Mouse (Mus musculus) embryonic facial prominence, embryonic 13.5 days (tissue): ENCODE measurements around the gene Kcnq4. TPM values are rescaled to one million over a fixed set of nuclear protein-coding genes. Genes with fewer than 3 reads are reported as not detected.

Experiments
- ATAC-seq: fragments of 200-750 bp; cut with Nextera tagmentation; 2 replicates; pipeline ENCODE4 v1.8.0; 2017; ENCODE audit warnings: low read depth; ENCODE audit not compliant: insufficient number of reproducible peaks, insufficient read depth, low FRiP score, low TSS enrichment
- H3K27ac ChIP-seq: fragments of 300-500 bp; sonication (generic); 2 replicates; pipeline ENCODE4 v1.5.1; 2015; ENCODE audit warnings: moderate library complexity, mild to moderate bottlenecking, inconsistent platforms
- H3K27me3 ChIP-seq: fragments of 300-500 bp; sonication (generic); 2 replicates; pipeline ENCODE4 v1.6.1; 2015; ENCODE audit warnings: mild to moderate bottlenecking, inconsistent platforms
- H3K36me3 ChIP-seq: fragments of 300-500 bp; sonication (generic); 2 replicates; pipeline ENCODE4 v1.6.1; 2015; ENCODE audit warnings: mild to moderate bottlenecking, inconsistent platforms
- H3K4me1 ChIP-seq: fragments of 300-500 bp; sonication (generic); 2 replicates; pipeline ENCODE4 v1.6.1; 2015; ENCODE audit warnings: inconsistent platforms
- H3K4me2 ChIP-seq: fragments of 300-500 bp; sonication (generic); 2 replicates; pipeline ENCODE4 v1.6.1; 2015; ENCODE audit warnings: moderate library complexity, mild to moderate bottlenecking, inconsistent platforms
- H3K4me3 ChIP-seq: fragments of 300-500 bp; sonication (generic); 2 replicates; pipeline ENCODE4 v1.5.1; 2015; ENCODE audit warnings: mild to moderate bottlenecking, inconsistent platforms
- H3K9ac ChIP-seq: fragments of 300-500 bp; sonication (generic); 2 replicates; pipeline ENCODE4 v1.6.1; 2015; ENCODE audit warnings: mild to moderate bottlenecking, inconsistent platforms
- H3K9me3 ChIP-seq: fragments of 300-500 bp; sonication (generic); 2 replicates; pipeline ENCODE4 v1.6.1; 2016; ENCODE audit warnings: inconsistent platforms
- WGBS: fragments of 180-500 bp; shearing (Covaris S2); methylation state at CpG from one replicate; pipeline ENCODE4 v1.1.7; 2015; ENCODE audit warnings: mixed read lengths; 5-methylcytosine and 5-hydroxymethylcytosine counted together
- polyA plus RNA-seq: library from polyadenylated mRNA; unstranded; fragments of >200 nt; fragmentation: Nextera tagmentation; extraction: Ambion mirVana; gene quantifications from 2 replicates; pipeline ENCODE4 v1.2.1, GENCODE M21; 2015

The Kcnq4 gene
- polyA plus RNA-seq, 1 experiment from 2014 or later = 7.2 TPM

DNA sequence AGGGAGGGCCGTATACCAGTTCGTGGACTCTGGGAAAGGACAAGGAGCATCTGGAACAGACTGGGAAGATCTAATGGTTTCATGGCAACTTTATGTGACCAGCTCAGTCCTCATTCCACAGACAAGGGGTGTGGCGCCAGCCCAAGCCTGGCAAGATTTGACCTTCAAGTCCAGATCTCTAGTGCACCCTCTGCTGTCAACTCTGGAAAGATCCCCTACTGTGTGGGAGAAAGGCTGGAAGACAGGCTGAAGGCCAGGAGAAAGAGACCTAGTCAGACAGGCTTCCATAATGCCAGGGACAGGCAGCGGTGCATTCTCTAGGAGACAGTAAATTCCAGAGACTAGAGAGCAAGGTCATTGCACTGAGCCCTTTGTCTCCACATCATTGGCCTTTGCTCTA is 79.9 kb downstream of the Kcnq4 start:
- no peaks in the 10 kb centered on the region for H3K36me3 ChIP-seq
- H3K9me3 ChIP-seq = no peaks in the 10 kb centered on the region
- WGBS = 86% methylated on average over 4 of the region's 4 CpGs
- H3K4me1 ChIP-seq = peaks cover 15% of the 10 kb centered on the region
- no peak overlapping the region for H3K27ac ChIP-seq
- H3K27me3 ChIP-seq = peaks cover 59% of the 10 kb centered on the region
- H3K9ac ChIP-seq = no peak overlapping the region
- no peak overlapping the region for H3K4me3 ChIP-seq
- H3K4me2 ChIP-seq = no peak overlapping the region
- ATAC-seq = no peak

DNA sequence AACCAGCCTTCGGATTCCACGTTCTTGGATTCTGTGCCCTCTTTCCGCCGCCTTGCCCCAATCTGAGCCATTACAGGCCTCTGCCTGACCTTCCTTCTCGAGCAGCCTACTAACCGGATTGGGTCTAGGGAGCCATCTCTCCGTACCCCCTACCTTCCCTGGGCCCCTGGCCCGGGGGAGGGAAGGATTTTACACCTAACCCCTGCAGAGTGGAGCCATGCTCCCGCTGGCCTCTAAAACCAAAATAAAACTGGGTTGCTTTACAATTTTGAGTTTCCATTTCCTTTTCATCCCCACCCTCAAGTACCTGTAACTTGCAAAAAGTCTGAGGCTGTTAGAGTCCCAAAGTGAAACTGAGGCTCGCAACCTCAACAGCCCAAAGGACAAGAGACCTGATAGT is 80.9 kb downstream of the Kcnq4 start:
- peak overlapping the region; percentile 58 for H3K4me3 ChIP-seq
- H3K36me3 ChIP-seq = no peaks in the 10 kb centered on the region
- no peak for ATAC-seq
- no peaks in the 10 kb centered on the region for H3K9me3 ChIP-seq
- peaks cover 15% of the 10 kb centered on the region for H3K4me1 ChIP-seq
- 9% methylated on average over 10 of the region's 10 CpGs for WGBS
- peak overlapping the region; percentile 67 for H3K9ac ChIP-seq
- no peak overlapping the region for H3K27ac ChIP-seq
- H3K4me2 ChIP-seq = peak overlapping the region; percentile 100
- peaks cover 59% of the 10 kb centered on the region for H3K27me3 ChIP-seq

DNA sequence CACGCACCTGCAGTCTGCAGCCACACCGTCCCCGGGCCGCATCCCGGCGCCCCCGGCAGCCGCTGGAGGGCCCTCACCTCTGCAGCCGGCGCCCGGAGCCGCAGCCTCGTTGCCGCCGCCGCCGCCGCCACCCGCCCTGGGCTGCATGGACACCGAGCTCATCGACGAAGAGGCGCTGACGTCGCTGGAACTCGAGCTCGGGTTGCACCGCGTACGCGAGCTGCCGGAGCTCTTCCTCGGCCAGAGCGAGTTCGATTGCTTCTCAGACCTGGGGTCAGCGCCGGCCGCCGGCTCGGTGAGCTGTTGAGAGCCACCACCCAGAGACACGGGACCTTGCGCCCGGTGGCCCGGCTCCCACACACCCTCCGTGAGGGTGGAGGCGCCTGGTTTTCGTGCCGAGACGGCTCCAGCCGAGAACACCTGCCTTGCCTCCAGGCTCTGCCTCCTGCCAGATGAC is 81.3 kb downstream of the Kcnq4 start:
- Histone ChIP-seq H3K4me2 (peak overlapping the region; percentile 100), H3K27ac (no peak overlapping the region), H3K4me1 (peaks cover 15% of the 10 kb centered on the region), H3K27me3 (peaks cover 56% of the 10 kb centered on the region), H3K9ac (peak overlapping the region; percentile 67), H3K36me3 (no peaks in the 10 kb centered on the region), H3K4me3 (peak overlapping the region; percentile 58), H3K9me3 (no peaks in the 10 kb centered on the region)
- under 1% methylated on average over 49 of the region's 50 CpGs for WGBS
- ATAC-seq = peak; percentile 40

DNA sequence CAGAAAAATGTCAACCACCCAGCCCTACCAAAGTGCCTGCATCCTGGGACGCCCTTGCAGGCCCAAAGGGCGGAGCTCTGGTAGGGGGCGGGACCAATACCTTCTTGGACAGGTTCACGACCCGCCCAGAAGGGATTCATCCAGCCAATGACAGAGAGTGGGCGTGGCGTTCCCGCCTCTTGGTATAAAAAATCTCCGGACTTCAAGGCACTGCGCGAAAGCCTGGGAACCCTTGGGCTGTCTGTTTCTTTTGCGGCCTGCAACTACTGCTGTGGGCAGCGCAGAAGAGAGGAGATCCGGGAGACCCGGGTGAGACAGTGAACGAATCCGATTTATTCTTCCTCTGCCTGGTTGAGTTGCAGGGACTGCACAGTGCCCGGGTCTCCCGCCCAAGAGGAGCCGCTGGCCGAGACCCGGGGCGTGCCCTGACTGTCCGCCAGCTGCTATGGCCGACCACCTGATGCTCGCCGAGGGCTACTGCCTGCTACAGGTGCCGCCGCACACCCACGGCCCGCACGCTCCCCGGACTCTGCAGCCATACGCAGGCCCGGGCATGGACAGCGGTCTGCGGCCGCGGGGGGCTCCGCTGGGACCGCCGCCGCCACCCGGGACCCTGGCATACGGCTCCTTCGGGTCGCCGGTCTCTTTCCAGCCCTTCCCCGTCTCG is 81.9 kb downstream of the Kcnq4 start, which contains the start of gene Cited4:
Cited4 (plus strand) TSS at position 215 of the 667 bp plus-strand sequence.
- H3K4me3 ChIP-seq = peak within 1 kb of the TSS; percentile 58
- no peak within 1 kb of the TSS for H3K27ac ChIP-seq
- peak within 1 kb of the TSS; percentile 100 for H3K4me2 ChIP-seq
- H3K27me3 ChIP-seq = peaks cover 57% of the 10 kb centered on the region
- no peaks in the 10 kb centered on the region for H3K36me3 ChIP-seq
- H3K9ac ChIP-seq = peak within 1 kb of the TSS; percentile 67
- under 1% methylated on average over 48 of the region's 50 CpGs for WGBS
- peak; percentile 84 for ATAC-seq
- no peaks in the 10 kb centered on the region for H3K9me3 ChIP-seq
- peaks cover 15% of the 10 kb centered on the region for H3K4me1 ChIP-seq

DNA sequence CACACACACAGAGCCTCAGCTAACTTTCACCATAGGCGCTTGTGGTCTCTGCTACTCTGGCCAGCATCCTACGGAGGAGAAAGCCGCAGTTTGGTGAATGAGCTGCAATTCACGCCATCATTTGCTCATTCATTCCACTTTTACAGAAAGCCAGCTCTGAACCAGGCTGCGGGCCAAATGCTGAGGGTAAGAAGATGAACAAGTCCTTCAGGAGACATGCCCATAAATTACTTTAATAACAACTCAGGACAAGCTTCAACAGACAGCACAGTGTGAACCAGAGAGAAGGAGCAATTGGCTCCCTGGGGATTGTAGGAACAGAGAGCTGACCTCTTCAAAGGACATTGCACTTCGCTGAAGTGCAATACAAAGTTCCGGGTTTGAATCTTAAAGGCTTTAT is 82.6 kb downstream of the Kcnq4 start:
- H3K4me3 ChIP-seq = no peak overlapping the region
- WGBS = 60% methylated on average over 7 of the region's 7 CpGs

DNA sequence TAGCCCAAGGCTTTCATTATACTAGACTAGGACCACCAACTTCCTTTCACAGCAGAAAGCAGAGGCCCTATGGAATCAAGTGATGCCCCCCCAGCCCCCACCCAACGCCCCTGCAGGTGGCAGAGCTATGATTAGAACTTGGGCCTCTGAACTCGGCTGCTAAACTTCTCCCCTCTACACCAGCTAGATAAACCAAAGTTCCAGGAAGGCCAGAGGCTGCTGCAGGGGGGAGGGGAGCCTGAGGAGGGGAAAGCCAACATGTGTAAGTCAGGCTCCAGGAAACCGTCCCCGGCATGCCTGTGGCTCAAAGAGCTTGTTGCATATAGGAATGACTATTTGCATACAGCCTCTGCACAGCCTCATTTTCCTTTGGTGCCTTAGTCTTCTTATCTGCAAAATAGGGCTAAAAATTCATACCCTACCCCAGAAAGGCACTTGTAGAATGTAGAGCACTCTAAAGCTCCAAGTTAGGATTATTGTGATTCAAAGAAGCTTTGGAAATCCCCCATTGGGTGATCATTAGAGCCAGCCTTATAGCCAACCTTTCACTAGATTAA is 83.2 kb downstream of the Kcnq4 start:
- 23% methylated on average over 4 of the region's 4 CpGs for WGBS
- H3K9me3 ChIP-seq = no peaks in the 10 kb centered on the region
- H3K4me1 ChIP-seq = peaks cover 15% of the 10 kb centered on the region
- H3K27ac ChIP-seq = no peak overlapping the region
- H3K4me3 ChIP-seq = no peak overlapping the region
- no peak overlapping the region for H3K9ac ChIP-seq
- H3K27me3 ChIP-seq = peaks cover 45% of the 10 kb centered on the region
- H3K4me2 ChIP-seq = no peak overlapping the region
- ATAC-seq = no peak
- H3K36me3 ChIP-seq = no peaks in the 10 kb centered on the region

More for the DNA sequence above, 82.6 kb downstream of the Kcnq4 start:
- H3K27ac ChIP-seq = no peak overlapping the region
- H3K27me3 ChIP-seq = peaks cover 50% of the 10 kb centered on the region
- no peaks in the 10 kb centered on the region for H3K9me3 ChIP-seq
- ATAC-seq = no peak
- H3K9ac ChIP-seq = no peak overlapping the region
- peaks cover 15% of the 10 kb centered on the region for H3K4me1 ChIP-seq
- no peaks in the 10 kb centered on the region for H3K36me3 ChIP-seq
- peak overlapping the region; percentile 100; the same call in 1 of the 2 replicates for H3K4me2 ChIP-seq

DNA sequence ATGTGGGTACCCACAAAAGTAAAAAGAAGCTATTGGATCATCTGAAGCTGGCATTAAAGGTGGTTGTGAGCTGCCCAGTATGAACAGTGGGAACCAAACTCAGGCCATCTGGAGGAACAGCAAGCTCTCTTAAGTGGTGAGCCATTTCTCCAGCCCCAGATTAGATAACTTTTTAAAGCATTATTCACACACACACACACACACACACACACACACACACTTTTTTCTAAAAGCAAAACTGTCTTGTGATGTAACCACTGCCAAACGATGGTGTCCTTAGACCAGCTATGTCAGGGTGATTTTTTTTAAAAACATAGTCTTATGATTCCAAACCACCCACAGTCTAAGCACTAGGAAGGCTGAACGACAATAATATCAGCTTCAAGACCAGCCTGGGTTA is 83.8 kb downstream of the Kcnq4 start:
- ATAC-seq = no peak
- no peaks in the 10 kb centered on the region for H3K36me3 ChIP-seq
- no peak overlapping the region for H3K4me3 ChIP-seq
- no peak overlapping the region for H3K4me2 ChIP-seq
- no peak overlapping the region for H3K27ac ChIP-seq
- peaks cover 15% of the 10 kb centered on the region for H3K4me1 ChIP-seq
- no peak overlapping the region for H3K9ac ChIP-seq
- WGBS = 80% methylated on average over 2 of the region's 2 CpGs
- H3K27me3 ChIP-seq = peaks cover 45% of the 10 kb centered on the region
- no peaks in the 10 kb centered on the region for H3K9me3 ChIP-seq

DNA sequence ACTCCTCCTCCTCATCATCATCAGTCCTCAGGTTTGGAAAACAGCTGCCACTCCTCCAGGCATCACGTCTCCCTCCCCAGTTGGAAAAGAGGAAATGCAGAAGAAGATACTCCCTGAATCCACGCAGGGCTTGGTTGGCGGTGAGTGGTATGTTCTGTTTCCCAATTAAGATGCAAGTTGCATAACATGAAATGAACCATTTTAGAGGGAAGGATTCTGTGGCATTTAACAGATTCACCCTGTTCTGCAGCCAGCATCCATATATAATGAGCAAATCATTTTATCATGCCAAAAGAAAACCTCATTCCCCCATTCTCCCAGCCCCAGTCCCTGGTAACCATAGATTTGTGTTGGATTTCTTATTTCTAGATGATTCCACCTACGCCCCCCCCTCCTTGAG is 87.9 kb downstream of the Kcnq4 start:
- Histone ChIP-seq H3K27me3 (peaks cover 9% of the 10 kb centered on the region), H3K27ac (no peak overlapping the region), H3K4me3 (no peak overlapping the region), H3K9me3 (no peaks in the 10 kb centered on the region), H3K4me1 (no peaks in the 10 kb centered on the region), H3K4me2 (no peak overlapping the region), H3K36me3 (no peaks in the 10 kb centered on the region), H3K9ac (no peak overlapping the region)
- 67% methylated on average over 4 of the region's 4 CpGs for WGBS
- ATAC-seq = no peak

DNA sequence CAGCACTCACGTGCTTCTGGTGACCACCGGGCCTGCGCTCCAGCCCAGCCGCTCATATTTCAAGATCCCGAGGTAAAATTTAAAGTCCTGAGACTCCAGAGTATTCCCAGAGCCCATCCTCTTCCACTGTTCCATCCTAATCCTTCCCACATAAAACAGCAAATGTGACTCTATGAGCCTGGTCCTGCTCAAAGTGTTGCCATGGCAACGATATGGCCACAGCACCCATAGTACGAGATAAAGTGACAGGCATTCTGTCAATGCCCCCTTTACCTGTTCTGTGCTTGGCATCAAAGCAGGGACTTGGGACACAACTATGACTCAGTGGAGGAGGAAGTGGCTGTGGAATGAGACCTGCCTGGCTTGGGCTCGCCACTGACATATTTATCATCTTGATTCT is 92.5 kb downstream of the Kcnq4 start:
- no peak for ATAC-seq
- no peak overlapping the region for H3K4me3 ChIP-seq
- 70% methylated on average over 8 of the region's 8 CpGs for WGBS

DNA sequence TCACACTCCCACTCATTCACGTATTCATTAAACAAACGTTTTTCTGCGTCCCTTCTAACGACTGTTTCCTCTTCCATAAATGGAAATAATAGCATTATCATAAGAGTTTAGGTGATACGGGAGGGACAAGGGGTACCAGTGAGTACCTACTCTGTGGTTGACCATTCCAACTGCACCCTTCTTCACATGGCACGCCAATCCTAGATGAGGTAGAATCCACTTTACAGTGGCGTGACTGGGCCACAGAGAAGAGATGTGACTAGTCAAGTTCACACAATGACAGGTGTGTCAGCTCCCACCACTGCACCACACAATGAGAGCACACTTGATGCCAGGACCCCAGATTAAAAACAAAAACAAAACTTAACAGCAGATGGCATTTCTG is 98.2 kb downstream of the Kcnq4 start:
- Histone ChIP-seq H3K27me3 (peaks cover 60% of the 10 kb centered on the region), H3K4me2 (peak overlapping the region; percentile 84), H3K4me1 (peaks cover 10% of the 10 kb centered on the region), H3K4me3 (peak overlapping the region; percentile 47), H3K9ac (peak overlapping the region; percentile 64; the same call in 1 of the 2 replicates), H3K27ac (no peak overlapping the region), H3K9me3 (0 out of 2 replicates have a peak, but pooled peaks cover 5% of the 10 kb centered on the region), H3K36me3 (no peaks in the 10 kb centered on the region)
- WGBS = 21% methylated on average over 7 of the region's 7 CpGs
- ATAC-seq = no peak

More for the DNA sequence above, 92.5 kb downstream of the Kcnq4 start:
- Histone ChIP-seq H3K9ac (no peak overlapping the region), H3K27me3 (peaks cover 22% of the 10 kb centered on the region), H3K4me1 (no peaks in the 10 kb centered on the region), H3K27ac (no peak overlapping the region), H3K4me2 (no peak overlapping the region), H3K36me3 (no peaks in the 10 kb centered on the region), H3K9me3 (0 out of 2 replicates have a peak, but pooled peaks cover 5% of the 10 kb centered on the region)

DNA sequence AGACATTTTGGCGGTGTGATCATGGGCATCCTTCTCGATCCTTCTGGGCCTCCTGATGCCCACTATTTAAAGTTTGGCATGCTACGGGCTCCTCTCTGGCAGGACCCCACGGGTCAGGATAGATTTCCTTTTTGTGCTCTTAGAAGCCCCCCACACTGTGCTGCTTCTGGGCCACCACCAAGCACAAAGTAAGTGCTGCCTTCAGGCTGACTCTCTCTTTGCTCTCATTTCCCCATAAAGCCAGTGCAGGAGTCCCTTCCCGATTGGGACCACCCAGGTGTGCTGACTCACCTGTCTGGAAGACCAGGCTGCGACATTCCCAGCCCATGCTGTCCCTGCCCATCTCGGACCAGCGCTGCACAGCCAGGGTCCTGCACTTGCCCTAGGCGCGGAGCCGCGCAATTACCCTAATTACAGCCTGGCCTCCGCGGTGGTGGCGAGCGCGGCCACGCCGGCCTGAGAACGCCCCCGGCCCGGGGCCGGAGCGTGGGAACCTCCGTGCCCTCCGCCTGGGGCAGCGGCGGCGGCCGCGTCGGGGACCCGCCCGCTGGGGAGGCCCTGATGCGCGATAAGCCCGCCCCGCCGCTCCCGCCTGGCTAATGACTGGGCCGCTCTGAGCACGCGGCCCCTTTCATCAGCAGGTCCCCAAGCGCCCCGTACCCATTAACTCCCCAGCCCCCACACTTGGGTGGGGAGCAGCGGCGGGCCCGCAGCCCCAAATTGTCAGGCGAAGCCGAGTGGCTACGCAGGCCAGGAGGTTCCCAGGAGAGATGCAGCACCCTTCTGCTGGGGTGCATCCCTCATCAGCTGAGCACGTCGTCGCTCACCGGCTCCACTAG is 98.8 kb downstream of the Kcnq4 start:
- no peak overlapping the region for H3K27ac ChIP-seq
- H3K4me1 ChIP-seq = peaks cover 10% of the 10 kb centered on the region
- H3K4me3 ChIP-seq = peak overlapping the region; percentile 47
- WGBS = 4% methylated on average over 49 of the region's 55 CpGs
- H3K27me3 ChIP-seq = peaks cover 55% of the 10 kb centered on the region
- H3K9me3 ChIP-seq = 0 out of 2 replicates have a peak, but pooled peaks cover 5% of the 10 kb centered on the region
- H3K9ac ChIP-seq = peak overlapping the region; percentile 64
- 0 out of 2 replicates have a peak, but pooled peaks have one; percentile 37 for ATAC-seq
- H3K36me3 ChIP-seq = no peaks in the 10 kb centered on the region
- H3K4me2 ChIP-seq = peak overlapping the region; percentile 84
